Mouse (Mus musculus) bone marrow, adult 2 months (tissue): Measurements from ENCODE around the gene Phf21b.

Experiments used
- CTCF ChIP-seq: fragments of 200-500 bp; IDR thresholded peaks from 2 replicates; pipeline ENCODE4 v1.5.1; 2011; ENCODE audit warnings: low read length, control low read depth; ENCODE audit not compliant: control insufficient read depth, insufficient read depth
- POLR2A ChIP-seq: fragments of 200-500 bp; IDR thresholded peaks from 2 replicates; pipeline ENCODE4 v1.6.1; 2011; ENCODE audit warnings: low read depth, mild to moderate bottlenecking, control low read depth, low read length, borderline replicate concordance; ENCODE audit not compliant: control insufficient read depth

DNA sequence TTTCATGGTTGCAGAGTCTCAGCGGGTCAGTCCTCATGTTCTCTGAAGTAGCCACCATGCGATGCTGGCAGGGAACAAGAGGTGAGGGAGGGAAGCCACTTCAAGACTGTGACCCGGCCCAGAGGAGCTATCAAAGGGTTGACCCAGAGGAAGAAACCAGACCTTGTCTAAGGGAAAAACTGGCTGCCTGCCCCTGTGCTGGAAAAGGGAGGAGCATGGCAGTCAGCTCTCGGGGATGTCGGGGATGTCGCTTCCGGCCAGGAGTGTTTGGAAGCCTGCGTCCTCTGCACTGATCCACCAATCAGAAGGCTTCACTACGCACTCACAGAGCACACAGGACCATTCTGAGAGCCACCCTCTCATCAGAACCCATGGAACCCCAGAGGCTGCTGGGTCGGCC lies 12.8 kb downstream of the Phf21b start:
- no peak for TF ChIP-seq POLR2A
- no peak for TF ChIP-seq CTCF
